Mouse (Mus musculus) MEL (cell line): ENCODE measurements around the gene Gcdh. TPM values are rescaled to one million over a fixed set of nuclear protein-coding genes. Genes with fewer than 3 reads are reported as not detected.

ENCODE experiments used
- DNase-seq: peaks from one replicate; pipeline ENCODE4 v3.0.0; 2011; ENCODE audit warnings: low read depth, low spot score
- H3K27ac ChIP-seq: 2 replicates; pipeline ENCODE4 v1.5.1; 2012; ENCODE audit warnings: low read depth, mild to moderate bottlenecking, control low read depth, low read length, moderate library complexity; ENCODE audit not compliant: control insufficient read depth
- H3K27me3 ChIP-seq, 2 experiments: fragments of 150-350 bp in 1 of 2; sonication (generic) in 1 of 2; 2 replicates each; pipeline ENCODE4 v1.6.1; 2012; ENCODE audit warnings: low read length in 2 of 2, mild to moderate bottlenecking in 2 of 2, improper control_type of control experiment in 1 of 2, moderate library complexity in 1 of 2; ENCODE audit not compliant: insufficient read depth in 2 of 2, control insufficient read depth in 1 of 2
- H3K36me3 ChIP-seq, 2 experiments: 2 replicates each; pipeline ENCODE4 v1.6.1; 2012 to 2014; ENCODE audit warnings: low read length in 2 of 2, improper control_type of control experiment in 1 of 2, inconsistent platforms in 1 of 2, mild to moderate bottlenecking in 1 of 2; ENCODE audit not compliant: insufficient read depth in 2 of 2, control insufficient read depth in 1 of 2
- H3K4me1 ChIP-seq, 2 experiments: fragments of 150-350 bp in 1 of 2; sonication (generic) in 1 of 2; 2 replicates each; pipeline ENCODE4 v1.6.1; 2012; ENCODE audit warnings: low read length in 2 of 2, improper control_type of control experiment in 1 of 2, mild to moderate bottlenecking in 1 of 2; ENCODE audit not compliant: insufficient read depth in 2 of 2, control insufficient read depth in 1 of 2
- H3K4me3 ChIP-seq, 2 experiments: fragments of 150-350 bp in 1 of 2; sonication (generic) in 1 of 2; 2 replicates each; pipeline ENCODE4 v1.5.1; 2012; ENCODE audit warnings: low read depth in 2 of 2, low read length in 2 of 2, mild to moderate bottlenecking in 2 of 2, moderate library complexity in 2 of 2, control low read depth in 1 of 2, improper control_type of control experiment in 1 of 2; ENCODE audit not compliant: control insufficient read depth in 1 of 2, insufficient read depth in 1 of 2
- H3K79me2 ChIP-seq: 2 replicates; pipeline ENCODE4 v1.6.1; 2012; ENCODE audit warnings: mild to moderate bottlenecking, low read length, moderate library complexity; ENCODE audit not compliant: control insufficient read depth, poor library complexity, insufficient read depth
- H3K9ac ChIP-seq: 2 replicates; pipeline ENCODE4 v1.6.1; 2012; ENCODE audit warnings: low read depth, mild to moderate bottlenecking, control low read depth, low read length, moderate library complexity; ENCODE audit not compliant: control insufficient read depth, poor library complexity, severe bottlenecking
- H3K9me3 ChIP-seq: fragments of 150-350 bp; sonication (generic); replicated peaks from 2 replicates; pipeline ENCODE4 v1.6.1; 2012; ENCODE audit warnings: mild to moderate bottlenecking, low read length, improper control_type of control experiment, moderate library complexity; ENCODE audit not compliant: insufficient read depth
- BHLHE40 ChIP-seq: IDR thresholded peaks from 2 replicates; pipeline ENCODE4 v1.6.1; 2012; ENCODE audit warnings: low read depth, mild to moderate bottlenecking, inconsistent platforms, low read length, improper control_type of control experiment, borderline replicate concordance
- CHD1 ChIP-seq: IDR thresholded peaks from 2 replicates; pipeline ENCODE4 v1.6.1; 2012; ENCODE audit warnings: low read depth, mild to moderate bottlenecking, inconsistent platforms, low read length, improper control_type of control experiment
- CTCF ChIP-seq, 3 experiments: IDR thresholded peaks in 2 of 3; conservative IDR thresholded peaks in 1 of 3; 2 replicates each; pipeline ENCODE4 v1.5.1; 2011 to 2012; ENCODE audit warnings: low read length in 3 of 3, low read depth in 2 of 3, mild to moderate bottlenecking in 2 of 3, improper control_type of control experiment in 1 of 3, inconsistent platforms in 1 of 3, mixed read lengths in 1 of 3, moderate library complexity in 1 of 3; ENCODE audit not compliant: control insufficient read depth in 1 of 3, insufficient read depth in 1 of 3, poor library complexity in 1 of 3, severe bottlenecking in 1 of 3
- E2F4 ChIP-seq: IDR thresholded peaks from 2 replicates; pipeline ENCODE4 v1.6.1; 2011; ENCODE audit warnings: low read depth, low read length, improper control_type of control experiment, borderline replicate concordance
- ELF1 ChIP-seq: IDR thresholded peaks from 2 replicates; pipeline ENCODE4 v1.6.1; 2014; ENCODE audit warnings: low read depth, mild to moderate bottlenecking, inconsistent platforms, low read length, improper control_type of control experiment, moderate library complexity
- EP300 ChIP-seq, 2 experiments: IDR thresholded peaks; 2 replicates each; pipeline ENCODE4 v1.6.1; 2011; ENCODE audit warnings: improper control_type of control experiment in 2 of 2, low read length in 2 of 2, low read depth in 1 of 2, mild to moderate bottlenecking in 1 of 2
- GABPA ChIP-seq: IDR thresholded peaks from 2 replicates; pipeline ENCODE4 v1.6.1; 2012; ENCODE audit warnings: low read depth, mild to moderate bottlenecking, inconsistent platforms, low read length, improper control_type of control experiment, moderate library complexity
- GATA1 ChIP-seq: IDR thresholded peaks from 2 replicates; pipeline ENCODE4 v1.6.1; 2011; ENCODE audit warnings: low read depth, low read length, improper control_type of control experiment
- HCFC1 ChIP-seq: IDR thresholded peaks from 2 replicates; pipeline ENCODE4 v1.6.1; 2012; ENCODE audit warnings: low read depth, mild to moderate bottlenecking, inconsistent platforms, low read length, improper control_type of control experiment, moderate library complexity
- JUND ChIP-seq: IDR thresholded peaks from 2 replicates; pipeline ENCODE4 v1.6.1; 2011; ENCODE audit warnings: low read depth, mild to moderate bottlenecking, improper control_type of control experiment, low read length
- KAT2A ChIP-seq: conservative IDR thresholded peaks from 2 replicates; pipeline ENCODE4 v1.6.1; 2012; ENCODE audit warnings: low read depth, low read length, improper control_type of control experiment, inconsistent platforms
- MAFK ChIP-seq: IDR thresholded peaks from 2 replicates; pipeline ENCODE4 v1.6.1; 2011; ENCODE audit warnings: low read depth, mild to moderate bottlenecking, low read length, improper control_type of control experiment, borderline replicate concordance
- MAX ChIP-seq: IDR thresholded peaks from 2 replicates; pipeline ENCODE4 v1.6.1; 2011; ENCODE audit warnings: low read length, improper control_type of control experiment
- MAZ ChIP-seq: IDR thresholded peaks from 2 replicates; pipeline ENCODE4 v1.6.1; 2012; ENCODE audit warnings: low read depth, mild to moderate bottlenecking, inconsistent platforms, low read length, improper control_type of control experiment
- MXI1 ChIP-seq: IDR thresholded peaks from 2 replicates; pipeline ENCODE4 v1.6.1; 2011; ENCODE audit warnings: mild to moderate bottlenecking, low read depth, low read length, improper control_type of control experiment
- MYB ChIP-seq: IDR thresholded peaks from 2 replicates; pipeline ENCODE4 v1.6.1; 2011; ENCODE audit warnings: mild to moderate bottlenecking, low read depth, low read length, improper control_type of control experiment
- MYC ChIP-seq: IDR thresholded peaks from 2 replicates; pipeline ENCODE4 v1.6.1; 2011; ENCODE audit warnings: low read depth, mild to moderate bottlenecking, low read length, improper control_type of control experiment, moderate library complexity
- NELFE ChIP-seq: IDR thresholded peaks from 2 replicates; pipeline ENCODE4 v1.6.1; 2011; ENCODE audit warnings: low read depth, low read length, improper control_type of control experiment
- NRF1 ChIP-seq: IDR thresholded peaks from 2 replicates; pipeline ENCODE4 v1.6.1; 2014; ENCODE audit warnings: low read depth, mild to moderate bottlenecking, inconsistent platforms, low read length, improper control_type of control experiment, moderate library complexity; ENCODE audit not compliant: poor library complexity, insufficient read depth, severe bottlenecking
- POLR2A ChIP-seq, 2 experiments: IDR thresholded peaks; 2 replicates each; pipeline ENCODE4 v1.6.1; 2011 to 2012; ENCODE audit warnings: low read length in 2 of 2, mild to moderate bottlenecking in 2 of 2, control low read depth in 1 of 2, improper control_type of control experiment in 1 of 2, low read depth in 1 of 2, moderate library complexity in 1 of 2; ENCODE audit not compliant: control insufficient read depth in 1 of 2, insufficient read depth in 1 of 2, poor library complexity in 1 of 2
- POLR2AphosphoS2 ChIP-seq: IDR thresholded peaks from 2 replicates; pipeline ENCODE4 v1.6.1; 2011; ENCODE audit warnings: low read length, improper control_type of control experiment
- POLR2AphosphoS5 ChIP-seq: IDR thresholded peaks from 2 replicates; pipeline ENCODE4 v1.6.1; 2012; ENCODE audit warnings: low read depth, borderline replicate concordance, mild to moderate bottlenecking, inconsistent platforms, low read length, moderate library complexity, mixed read lengths
- RAD21 ChIP-seq: IDR thresholded peaks from 2 replicates; pipeline ENCODE4 v1.6.1; 2011; ENCODE audit warnings: mild to moderate bottlenecking, low read depth, low read length, improper control_type of control experiment
- RCOR1 ChIP-seq: IDR thresholded peaks from 2 replicates; pipeline ENCODE4 v1.6.1; 2012; ENCODE audit warnings: low read depth, mild to moderate bottlenecking, inconsistent platforms, low read length, improper control_type of control experiment
- SIN3A ChIP-seq: IDR thresholded peaks from 2 replicates; pipeline ENCODE4 v1.6.1; 2012; ENCODE audit warnings: low read length, improper control_type of control experiment, inconsistent platforms
- SMC3 ChIP-seq: IDR thresholded peaks from 2 replicates; pipeline ENCODE4 v1.6.1; 2011; ENCODE audit warnings: low read depth, low read length, improper control_type of control experiment
- TAL1 ChIP-seq: IDR thresholded peaks from 2 replicates; pipeline ENCODE4 v1.6.1; 2012; ENCODE audit warnings: mild to moderate bottlenecking, inconsistent platforms, low read length, moderate library complexity, mixed read lengths
- TBP ChIP-seq: IDR thresholded peaks from 2 replicates; pipeline ENCODE4 v1.8.0; 2011; ENCODE audit warnings: low read depth, low read length, improper control_type of control experiment
- TCF12 ChIP-seq: IDR thresholded peaks from 2 replicates; pipeline ENCODE4 v1.6.1; 2014; ENCODE audit warnings: low read depth, mild to moderate bottlenecking, inconsistent platforms, low read length, improper control_type of control experiment, moderate library complexity
- UBTF ChIP-seq: IDR thresholded peaks from 2 replicates; pipeline ENCODE4 v1.6.1; 2012; ENCODE audit warnings: low read depth, mild to moderate bottlenecking, inconsistent platforms, low read length, improper control_type of control experiment, moderate library complexity, borderline replicate concordance; ENCODE audit not compliant: insufficient read depth
- USF1 ChIP-seq: IDR thresholded peaks from 2 replicates; pipeline ENCODE4 v1.6.1; 2014; ENCODE audit warnings: low read depth, mild to moderate bottlenecking, inconsistent platforms, low read length, improper control_type of control experiment, moderate library complexity
- USF2 ChIP-seq, 2 experiments: IDR thresholded peaks; 2 replicates each; pipeline ENCODE4 v1.6.1; 2011 to 2012; ENCODE audit warnings: improper control_type of control experiment in 2 of 2, low read length in 2 of 2, borderline replicate concordance in 1 of 2, inconsistent platforms in 1 of 2, low read depth in 1 of 2, mild to moderate bottlenecking in 1 of 2; ENCODE audit not compliant: insufficient read depth in 1 of 2
- ZKSCAN1 ChIP-seq: IDR thresholded peaks from 2 replicates; pipeline ENCODE4 v1.6.1; 2012; ENCODE audit warnings: low read depth, mild to moderate bottlenecking, inconsistent platforms, low read length, improper control_type of control experiment, moderate library complexity
- ZMIZ1 ChIP-seq: IDR thresholded peaks from 2 replicates; pipeline ENCODE4 v1.6.1; 2012; ENCODE audit warnings: low read depth, mild to moderate bottlenecking, inconsistent platforms, low read length, improper control_type of control experiment, moderate library complexity
- ZNF384 ChIP-seq: IDR thresholded peaks from 2 replicates; pipeline ENCODE4 v1.6.1; 2012; ENCODE audit warnings: low read depth, mild to moderate bottlenecking, inconsistent platforms, low read length, improper control_type of control experiment
- polyA plus RNA-seq, 2 experiments: library from polyadenylated mRNA; stranded (reverse) in 1 of 2; unstranded in 1 of 2; fragments of >175 nt in 1 of 2; fragments of >200 nt in 1 of 2; gene quantifications; 2 replicates each; pipeline versions ENCODE4 v1.2.1 to v1.2.4; 2012; ENCODE audit warnings: low replicate concordance in 2 of 2, low read depth in 1 of 2; ENCODE audit not compliant: insufficient read length in 2 of 2, insufficient read depth in 1 of 2, missing spikeins in 1 of 2
- total RNA-seq: library from RNA; depleted of rRNA; stranded (reverse); fragments of 300-350 nt; gene quantifications from 2 replicates; pipeline ENCODE4 v1.2.3, GENCODE M21; 2012

The Gcdh gene
- total and polyA plus RNA-seq, 3 experiments, result 10.7 to 17.3 TPM; not detected in 1

GRCm38 (mm10) chr8:84908421-84909161 lies 14.9 kb upstream of the Gcdh start, which contains the start of gene Dnase2a:
TSS of gene Dnase2a (plus strand) at chr8:84908560.
- peak within 1 kb of the TSS; percentile 74 to 94 for H3K4me3 ChIP-seq
- H3K27me3 ChIP-seq, result no peaks in the 10 kb centered on the region
- peaks cover 2 to 38% of the 10 kb centered on the region in 2 experiments; a peak in 3 of 4 replicates for H3K4me1 ChIP-seq
- peak; percentile 99 for DNase-seq
- H3K79me2 ChIP-seq, result peaks cover 32% of the 10 kb centered on the region
- H3K9me3 ChIP-seq, result no peaks in the 10 kb centered on the region
- peak within 1 kb of the TSS; percentile 95 for H3K27ac ChIP-seq
- H3K9ac ChIP-seq, result peak within 1 kb of the TSS; percentile 96
- peaks cover 9 to 30% of the 10 kb centered on the region in 2 experiments; a peak in 3 of 4 replicates for H3K36me3 ChIP-seq
- TF ChIP-seq JUND, result no peak
- TF ChIP-seq GATA1, result no peak
- TF ChIP-seq MAFK, result no peak
- no peak; the same call in 1 of the 2 replicates for TF ChIP-seq ZNF384
- no peak for TF ChIP-seq RAD21
- peak; percentile 66; the same call in 1 of the 2 replicates for TF ChIP-seq HCFC1
- TF ChIP-seq SMC3, result 0 out of 2 replicates have a peak, but pooled peaks have one; percentile 2
- peak; percentile 77 to 89 for TF ChIP-seq USF2 (IDR thresholded peaks at IDR 0.05; ENCODE audit: borderline replicate concordance in 1 of 2, insufficient read depth in 1 of 2, low read depth in 1 of 2, low read length in 2 of 2)
- peak; percentile 91 for TF ChIP-seq SIN3A
- 0 out of 2 replicates have a peak, but pooled peaks have one; percentile 7 for TF ChIP-seq ELF1
- no peak for TF ChIP-seq MYB
- TF ChIP-seq RCOR1, result no peak
- TF ChIP-seq EP300 (IDR thresholded peaks at IDR 0.05; ENCODE audit: low read depth in 1 of 2, low read length in 2 of 2), result no peak
- TF ChIP-seq MXI1, result peak; percentile 84
- peak; percentile 51; the same call in 1 of the 2 replicates for TF ChIP-seq E2F4
- TF ChIP-seq CTCF (IDR thresholded peaks at IDR 0.05 in 2 of 3, conservative IDR thresholded peaks at IDR 0.05 in 1 of 3; ENCODE audit: control insufficient read depth in 1 of 3, insufficient read depth in 1 of 3, low read depth in 2 of 3, low read length in 3 of 3, poor library complexity in 1 of 3, severe bottlenecking in 1 of 3), result no peak
- peak; percentile 91 for TF ChIP-seq TBP
- TF ChIP-seq MAX, result peak; percentile 88
- peak; percentile 95 for TF ChIP-seq ZMIZ1
- no peak for TF ChIP-seq UBTF
- no peak for TF ChIP-seq GABPA
- TF ChIP-seq CHD1, result no peak; the same call in 1 of the 2 replicates
- peak; percentile 84 for TF ChIP-seq POLR2AphosphoS2
- TF ChIP-seq POLR2AphosphoS5, result no peak; the same call in 1 of the 2 replicates
- peak; percentile 81; the same call in 1 of the 2 replicates for TF ChIP-seq MYC
- peak; percentile 57; the same call in 1 of the 2 replicates for TF ChIP-seq MAZ
- TF ChIP-seq POLR2A (IDR thresholded peaks at IDR 0.05; ENCODE audit: control insufficient read depth in 1 of 2, insufficient read depth in 1 of 2, low read depth in 1 of 2, low read length in 2 of 2, poor library complexity in 1 of 2), result peak; percentile 83 to 98
- TF ChIP-seq NELFE, result peak; percentile 96
- no peak for TF ChIP-seq TAL1
- peak; percentile 83; the same call in 1 of the 2 replicates for TF ChIP-seq BHLHE40
- peak; percentile 98 for TF ChIP-seq USF1
- TF ChIP-seq TCF12, result peak; percentile 68; the same call in 1 of the 2 replicates
- no peak for TF ChIP-seq NRF1
- TF ChIP-seq ZKSCAN1, result no peak
- TF ChIP-seq KAT2A, result no peak; the same call in 1 of the 2 replicates
